Comparison of ENCODE assay signal across 30 mouse cellular contexts in genomic region chr17:43239035-43239434, GRCm38 (mm10). TPM values are rescaled to one million over a fixed set of nuclear protein-coding genes. Genes with fewer than 3 reads are reported as not detected.
DNase-seq lines count a peak whose midpoint lies in the region; ATAC-seq and TF ChIP-seq lines count a peak whose summit lies in the region.
"Had no signal": no experiment of that assay in that cellular context is flagged by ENCODE, and none has a peak within 500 bp of the region (broad histone marks: within the 10 kb centered on the region; RNA-seq: fewer than 3 reads in every experiment).

No protein-coding gene starts in this region.

- intact Hi-C loops in gastrocnemius, adult 2 months (cut with DNase I): no loop called here

- no peak overlapping the region for H3K4me3 ChIP-seq in gastrocnemius, adult 2 months
- no peak overlapping the region for H3K4me3 ChIP-seq in kidney, embryonic 14.5 days (ENCODE audit: low read length)
- no peak overlapping the region for H3K4me3 ChIP-seq in stomach, postnatal 0 days (ENCODE audit: low read depth, low read length)
- H3K4me3 ChIP-seq: embryonic facial prominence, embryonic 12.5 days; embryonic facial prominence, embryonic 15.5 days; erythroblast, embryonic 14.5 days; forebrain, embryonic 10.5 days; forebrain, embryonic 12.5 days had no signal

- no peaks in the 10 kb centered on the region for H3K9me3 ChIP-seq in kidney, embryonic 14.5 days (ENCODE audit: control insufficient read depth, low read length)
- H3K9me3 ChIP-seq in stomach, postnatal 0 days (ENCODE audit: control insufficient read depth, low read length): no peaks in the 10 kb centered on the region
- H3K9me3 ChIP-seq: embryonic facial prominence, embryonic 12.5 days; embryonic facial prominence, embryonic 15.5 days; forebrain, embryonic 10.5 days; forebrain, embryonic 12.5 days had no signal

- H3K27me3 ChIP-seq in kidney, embryonic 14.5 days (ENCODE audit: control insufficient read depth, insufficient read depth, low read length): no peaks in the 10 kb centered on the region
- H3K27me3 ChIP-seq in stomach, postnatal 0 days (ENCODE audit: control insufficient read depth, insufficient read depth, low read length): no peaks in the 10 kb centered on the region
- H3K27me3 ChIP-seq: embryonic facial prominence, embryonic 12.5 days; embryonic facial prominence, embryonic 15.5 days; forebrain, embryonic 12.5 days; Patski had no signal

- H3K36me3 ChIP-seq in kidney, embryonic 14.5 days (ENCODE audit: control insufficient read depth, insufficient read depth, low read length): no peaks in the 10 kb centered on the region
- no peaks in the 10 kb centered on the region for H3K36me3 ChIP-seq in stomach, postnatal 0 days (ENCODE audit: control insufficient read depth, insufficient read depth, low read length)
- H3K36me3 ChIP-seq: embryonic facial prominence, embryonic 12.5 days; embryonic facial prominence, embryonic 15.5 days; forebrain, embryonic 10.5 days; forebrain, embryonic 12.5 days; G1E had no signal

- 82% methylated on average over 6 of the region's 6 CpGs for WGBS in kidney, embryonic 14.5 days
- WGBS in stomach, postnatal 0 days: 71% methylated on average over 6 of the region's 6 CpGs

- no peak overlapping the region for H3K9ac ChIP-seq in kidney, embryonic 14.5 days (ENCODE audit: low read depth, low read length)
- H3K9ac ChIP-seq in stomach, postnatal 0 days (ENCODE audit: low read length): no peak overlapping the region
- H3K9ac ChIP-seq: embryonic facial prominence, embryonic 12.5 days; embryonic facial prominence, embryonic 15.5 days; forebrain, embryonic 12.5 days had no signal

- H3K4me2 ChIP-seq in kidney, embryonic 14.5 days (replicated peaks; ENCODE audit: low read depth, low read length): no peak overlapping the region
- no peak overlapping the region for H3K4me2 ChIP-seq in stomach, postnatal 0 days (replicated peaks; ENCODE audit: low read depth)
- H3K4me2 ChIP-seq: embryonic facial prominence, embryonic 12.5 days; embryonic facial prominence, embryonic 15.5 days; forebrain, embryonic 12.5 days had no signal

- 0 out of 2 replicates have a peak, but pooled peaks have one; percentile 26 for ATAC-seq in kidney, embryonic 14.5 days (ENCODE audit: low FRiP score, low TSS enrichment)
- 0 out of 2 replicates have a peak, but pooled peaks have one; percentile 21 for ATAC-seq in stomach, postnatal 0 days (ENCODE audit: low FRiP score, low TSS enrichment)
- ATAC-seq in activated CD4-positive, CD25-positive, alpha-beta regulatory T cell, adult 4 months: no peak
- ATAC-seq: forebrain, embryonic 14.5 days; forebrain, embryonic 16.5 days; Patski had no signal

- H3K4me1 ChIP-seq in kidney, embryonic 14.5 days (ENCODE audit: control insufficient read depth, insufficient read depth, low read length): 0 out of 2 replicates have a peak, but pooled peaks cover 6% of the 10 kb centered on the region
- H3K4me1 ChIP-seq in stomach, postnatal 0 days (replicated peaks; ENCODE audit: control insufficient read depth, insufficient read depth): no peaks in the 10 kb centered on the region
- H3K4me1 ChIP-seq: forebrain, embryonic 10.5 days; forebrain, embryonic 12.5 days had no signal

- no peak for DNase-seq in gastrocnemius, adult 2 months
- no peak for DNase-seq in gastrocnemius, adult 18-20 months (ENCODE audit: low spot score)
- DNase-seq in kidney, postnatal 36 days: no peak
- DNase-seq in R1 (ENCODE audit: low read depth, low spot score): peak; percentile 19
- DNase-seq in stomach, postnatal 0 days (ENCODE audit: low spot score): peak; percentile 18
- no peak for DNase-seq in frontal cortex, postnatal 36 days (ENCODE audit: low spot score in 2 of 2)
- DNase-seq: adrenal gland, adult 2 months; adrenal gland, postnatal 10 days; adrenal gland, postnatal 25 days; cerebellum, adult 11 months; cerebellum, adult 18-20 months; cerebellum, adult 8-10 months; cerebellum, adult 9-11 months; cerebellum, postnatal 14 days; cerebellum, postnatal 36 days; embryo, embryonic 11 days had no signal

- TF ChIP-seq EP300 in stomach, postnatal 0 days (optimal IDR thresholded peaks at IDR 0.05): no peak

- TF ChIP-seq CTCF in gastrocnemius, adult 2 months (IDR thresholded peaks at IDR 0.05): no peak
- TF ChIP-seq CTCF in stomach, postnatal 0 days (IDR thresholded peaks at IDR 0.05; ENCODE audit: low read depth): no peak

- peak overlapping the region; percentile 79 for H3K27ac ChIP-seq in gastrocnemius, adult 2 months
- no peak overlapping the region for H3K27ac ChIP-seq in kidney, embryonic 14.5 days (ENCODE audit: low read depth, low read length)
- H3K27ac ChIP-seq in stomach, postnatal 0 days (replicated peaks): no peak overlapping the region
- H3K27ac ChIP-seq: embryonic facial prominence, embryonic 12.5 days; embryonic facial prominence, embryonic 15.5 days; forebrain, embryonic 10.5 days; forebrain, embryonic 12.5 days had no signal

RNA-seq across cellular contexts. Expression of gene Adgrf1, which starts 31.1 kb away (rescaled TPM):
- not detected for total RNA-seq in gastrocnemius, adult 2 months (2021)
- total RNA-seq in gastrocnemius, adult 18-20 months (2021): not detected
- 0.24 and 0.49 TPM in 2 replicates for polyA plus RNA-seq in kidney, embryonic 14.5 days (2014; fragmentation: Nextera tagmentation; extraction: Ambion mirVana)
- 0.17 and 0.29 TPM in 2 replicates for polyA plus RNA-seq in stomach, postnatal 0 days (2015; fragmentation: Nextera tagmentation; extraction: Ambion mirVana)
- not detected for polyA plus RNA-seq in activated CD4-positive, CD25-positive, alpha-beta regulatory T cell, adult 4 months (2017; shearing (Covaris generic))
- total RNA-seq: adrenal gland, adult 2 months; adrenal gland, postnatal 25 days; common myeloid progenitor, adult 5-6 weeks had no signal
- polyA plus RNA-seq: adrenal gland, adult 2 months; brain, embryonic 14.5 days; C2C12; embryonic facial prominence, embryonic 12.5 days; erythroblast, embryonic 14.5 days; forebrain, embryonic 10.5 days; forebrain, embryonic 12.5 days; forebrain, embryonic 14.5 days; forebrain, embryonic 16.5 days; G1E had no signal

Comparison
In these comparisons a context has a peak if more than half of its experiments do, and no peak if none do; other contexts are left out.
1. DNase-seq: peak in R1 (single experiment) and stomach, postnatal 0 days (single experiment); none in gastrocnemius, adult 2 months (single experiment), gastrocnemius, adult 18-20 months (single experiment), kidney, postnatal 36 days (0 of 2) and frontal cortex, postnatal 36 days (0 of 2).